Mouse (Mus musculus) mature B cell (primary cell): Measurements from ENCODE around the gene Gadd45gip1.

ENCODE experiments used
- in situ Hi-C: fragments of 300-500 bp; cut with MboI; formaldehyde crosslinking; loops from 2 replicates; pipeline ENCODE4 v1.14.3; 2019

Gene Gadd45gip1

DNA sequence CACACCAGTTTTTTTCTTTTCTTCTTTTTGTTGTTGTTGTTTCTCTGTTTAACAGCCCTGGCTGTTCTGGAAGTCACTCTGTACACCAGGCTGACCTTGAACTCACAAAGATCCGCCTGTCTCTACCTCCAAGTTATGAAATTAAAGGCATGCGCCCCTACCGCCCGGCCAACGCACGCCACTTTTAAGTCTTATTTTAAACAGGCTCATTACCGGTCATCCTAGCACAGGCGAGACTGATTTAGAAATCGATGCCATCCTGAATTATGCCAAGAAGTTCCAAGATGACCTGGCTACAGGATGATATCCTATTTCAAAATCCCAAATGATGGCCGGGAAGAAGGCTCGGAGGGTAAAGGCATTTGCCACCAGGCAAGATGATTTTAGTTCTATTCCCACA lies at the start of gene Gadd45gip1:
Gene Gadd45gip1, plus strand, starts transcription at position 33 of the 400 bp plus-strand sequence.
- in situ Hi-C loops: no loop called here

DNA sequence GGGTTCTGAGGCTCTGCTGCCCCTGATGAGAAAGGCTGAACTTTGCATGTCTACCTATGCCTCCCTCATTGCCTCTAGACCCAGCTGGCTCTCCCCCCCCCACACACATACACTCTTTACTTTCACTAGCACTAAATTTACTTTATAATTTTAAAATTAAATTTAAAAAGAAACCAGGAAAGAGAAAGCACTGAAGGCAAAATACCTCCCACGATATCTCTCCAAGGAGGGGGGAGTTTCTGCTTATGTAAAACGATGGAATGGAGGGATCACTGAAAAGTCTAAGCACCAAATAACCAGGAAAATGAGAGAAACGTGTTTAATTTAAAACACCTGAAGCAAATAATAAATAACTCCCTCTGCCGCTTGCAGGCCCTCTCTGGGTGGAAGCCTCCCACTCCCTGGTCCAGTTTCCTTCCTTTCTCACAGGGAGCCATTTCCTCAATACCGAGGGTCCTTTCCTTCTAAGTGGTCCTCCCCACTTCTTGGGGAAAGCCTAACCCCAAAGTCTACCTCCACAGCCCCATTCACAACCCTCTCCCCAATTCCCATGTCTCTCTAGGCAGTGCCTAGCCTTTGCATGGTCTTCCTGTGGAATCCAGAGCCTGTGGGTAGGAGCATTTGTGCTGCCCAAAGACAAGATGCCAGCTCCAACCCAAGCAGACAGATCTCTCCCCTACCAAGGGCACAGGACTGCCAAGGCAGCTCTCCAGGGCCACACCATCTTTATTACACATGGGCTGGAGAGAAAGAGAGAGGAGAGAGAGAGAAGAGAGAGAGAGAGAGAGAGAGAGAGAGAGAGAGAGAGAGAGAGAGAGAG lies 49.4 kb upstream of the Gadd45gip1 start:
- in situ Hi-C loops: no loop called here

DNA sequence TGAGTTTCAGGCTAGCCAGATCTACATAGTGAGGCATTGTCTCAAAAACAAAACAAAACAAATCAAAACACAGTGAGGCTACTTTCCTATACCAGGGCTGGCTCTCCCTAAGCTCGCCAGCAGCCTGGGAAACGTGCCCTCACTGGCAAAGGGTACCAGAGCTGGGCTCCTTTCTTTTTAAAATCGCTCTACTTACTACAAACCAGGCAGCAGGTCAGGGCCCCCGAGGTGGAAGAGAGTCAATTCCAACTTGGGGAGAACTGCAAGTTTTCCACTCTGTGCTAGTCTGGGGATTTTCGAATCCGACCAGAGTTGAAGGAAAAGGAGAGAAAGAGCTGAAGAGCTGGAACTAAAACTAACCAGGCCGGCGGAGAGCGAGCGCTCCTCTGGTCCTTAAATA lies 48.6 kb upstream of the Gadd45gip1 start:
- in situ Hi-C loops: no loop called here

DNA sequence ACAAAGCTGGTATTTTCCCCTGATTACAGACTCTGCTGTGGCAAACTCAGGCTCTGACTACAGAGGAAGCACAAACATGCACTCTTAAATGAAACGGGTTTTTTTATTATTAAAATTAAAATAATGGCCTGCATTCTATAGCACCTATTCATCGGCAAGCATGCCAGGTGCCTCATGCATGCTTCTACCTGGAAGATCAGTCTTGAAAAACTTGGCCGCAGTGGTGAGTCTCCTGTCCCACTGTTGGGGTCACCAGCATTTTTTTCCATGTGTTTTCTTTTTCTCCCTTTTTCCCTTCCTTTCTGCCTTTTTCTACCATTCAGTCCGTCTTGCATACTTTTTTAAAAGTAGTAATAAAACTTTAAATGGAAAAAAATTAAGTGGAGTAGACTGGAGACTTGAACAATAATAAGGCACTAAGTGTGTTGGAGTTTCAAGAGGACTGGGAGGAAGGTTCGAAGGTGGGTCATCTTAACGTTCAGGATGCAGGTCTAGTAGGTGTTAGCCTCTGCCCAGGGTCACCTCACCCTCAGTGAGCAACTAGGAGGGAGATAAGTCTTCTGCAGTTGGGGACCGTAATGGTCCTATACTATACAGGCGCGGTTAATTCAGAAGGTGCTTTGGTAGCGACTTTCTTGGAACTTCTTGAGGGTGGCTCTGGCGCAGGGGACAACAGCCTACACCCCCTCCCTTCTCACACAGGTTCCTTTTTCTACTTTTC lies 48.0 kb upstream of the Gadd45gip1 start:
- in situ Hi-C loops: no loop called here

DNA sequence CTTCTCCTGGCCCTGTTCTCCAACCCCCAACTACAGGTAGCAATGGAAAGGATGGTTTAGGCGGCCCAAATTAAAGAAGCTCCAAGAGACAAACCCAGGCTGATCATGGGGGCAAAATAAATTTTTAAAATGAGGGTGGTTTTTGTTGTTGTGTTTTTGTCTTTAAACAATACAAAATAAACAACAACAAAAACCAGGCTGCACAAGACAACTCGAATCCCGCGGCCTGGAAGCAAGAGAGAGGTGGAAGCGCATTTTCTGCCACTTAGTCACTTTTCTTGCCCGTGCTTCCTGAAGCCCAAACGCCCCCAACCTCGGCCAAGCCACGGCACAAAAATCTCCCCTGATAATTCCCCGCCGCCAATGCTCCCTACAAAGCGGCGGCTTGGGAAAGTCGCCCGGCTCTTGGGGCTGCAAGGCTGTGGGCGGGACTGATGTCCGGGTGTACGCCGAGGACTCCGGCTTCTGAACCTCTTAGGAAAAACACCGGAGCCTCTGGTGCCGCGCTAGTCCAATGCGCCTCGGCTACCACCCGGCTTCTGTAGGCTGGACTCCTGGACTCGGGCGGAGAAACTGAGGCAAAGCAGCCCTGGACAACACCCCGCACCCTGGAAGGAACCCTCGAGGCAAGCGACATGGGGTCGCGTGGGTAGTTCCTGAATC lies 47.3 kb upstream of the Gadd45gip1 start:
- in situ Hi-C loops: no loop called here

DNA sequence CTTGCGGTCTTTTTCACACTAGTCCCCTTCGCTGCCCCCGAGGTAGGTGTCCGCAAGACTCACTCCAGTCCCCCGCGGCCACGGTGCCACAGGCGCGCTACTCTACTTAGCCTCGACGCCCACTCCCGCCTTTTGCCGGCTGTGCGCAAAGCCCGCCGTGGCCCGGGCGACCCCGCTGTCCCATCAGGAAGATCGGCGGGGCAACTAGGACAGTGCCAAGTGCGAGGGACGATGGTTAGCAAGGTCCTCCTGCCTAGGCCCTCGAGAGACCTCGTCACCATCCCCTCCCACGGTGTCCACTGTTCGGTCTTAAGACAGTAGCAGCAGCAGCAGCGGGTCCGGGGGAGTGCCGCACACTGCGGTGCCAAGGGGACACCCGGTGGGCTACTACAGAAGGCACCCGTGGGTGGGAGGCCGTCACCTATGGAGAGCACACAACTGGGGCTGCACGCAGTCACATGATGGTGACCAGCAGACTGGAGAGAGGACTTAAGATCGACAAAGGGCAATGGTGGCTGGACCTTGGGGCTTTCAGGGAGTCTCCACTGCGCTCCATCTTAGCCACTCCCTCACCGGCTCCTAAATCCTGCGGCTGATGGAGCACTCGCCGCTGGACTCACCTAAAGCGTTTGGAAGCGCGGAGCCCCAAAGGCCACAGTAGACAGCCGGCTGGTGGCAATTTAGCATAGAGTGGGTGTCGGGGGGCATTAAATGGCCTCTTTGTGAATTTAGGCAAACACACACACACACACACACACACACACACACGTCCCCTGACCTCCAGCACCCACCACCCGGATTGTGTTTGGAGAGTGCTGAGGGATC lies 46.4 kb upstream of the Gadd45gip1 start:
- in situ Hi-C loops: no loop called here

DNA sequence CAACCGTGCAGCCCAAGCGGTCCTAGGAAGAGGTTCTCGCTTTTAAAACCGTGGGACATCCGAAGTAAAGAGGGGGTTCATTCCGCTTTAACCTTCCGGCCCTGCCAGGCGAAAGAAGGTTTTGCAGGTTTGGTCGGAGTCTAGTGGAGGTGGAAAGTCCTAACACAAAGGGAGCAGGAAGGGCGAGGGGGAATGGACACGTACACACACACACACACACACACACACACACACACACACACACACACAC lies 45.9 kb upstream of the Gadd45gip1 start:
- in situ Hi-C loops: no loop called here

DNA sequence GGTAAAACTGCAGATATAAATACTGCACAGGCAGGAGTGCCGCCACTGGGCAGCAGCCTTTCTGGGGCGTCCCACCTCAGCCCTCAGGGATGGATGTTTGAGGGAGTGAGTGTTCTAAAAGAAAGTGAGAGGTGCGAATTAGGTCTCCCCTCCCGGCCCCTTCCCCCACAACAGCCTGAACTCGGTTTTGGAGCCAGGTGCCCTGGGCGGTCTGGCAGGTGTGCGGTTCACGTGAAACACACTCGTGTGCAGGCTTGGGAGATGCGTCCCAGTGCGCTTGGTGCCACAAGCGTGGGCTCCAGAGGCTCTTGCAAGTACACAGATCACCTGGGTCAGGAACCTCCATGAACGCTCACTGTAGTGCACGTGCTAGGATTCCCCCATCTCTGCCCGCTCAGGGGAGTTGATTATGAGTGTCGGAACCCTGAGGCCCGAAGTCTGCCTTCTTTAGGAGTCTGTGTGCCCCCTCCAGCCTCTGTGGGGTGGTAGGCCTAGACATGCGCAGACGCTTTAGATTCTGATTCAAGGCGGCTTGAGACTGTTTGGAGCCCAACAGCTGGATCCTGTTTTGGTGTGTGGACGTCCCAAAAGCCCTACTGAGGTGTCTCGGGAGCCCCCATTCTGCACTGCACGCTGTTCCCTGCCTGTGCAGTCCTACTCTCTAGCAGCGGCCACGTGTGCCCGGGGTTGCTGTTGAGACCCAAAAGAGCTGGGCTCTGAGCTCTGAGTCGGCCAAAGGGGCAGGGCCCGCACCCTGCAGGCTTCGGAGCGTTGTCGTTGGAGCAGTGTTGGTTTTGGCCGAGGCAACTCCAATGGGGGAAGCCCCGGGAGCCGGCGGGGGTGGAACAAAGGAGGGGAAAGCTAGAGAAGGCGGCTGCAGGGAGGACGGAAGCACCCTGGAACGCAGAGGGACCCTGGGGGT lies 45.3 kb upstream of the Gadd45gip1 start:
- in situ Hi-C loops: no loop called here

DNA sequence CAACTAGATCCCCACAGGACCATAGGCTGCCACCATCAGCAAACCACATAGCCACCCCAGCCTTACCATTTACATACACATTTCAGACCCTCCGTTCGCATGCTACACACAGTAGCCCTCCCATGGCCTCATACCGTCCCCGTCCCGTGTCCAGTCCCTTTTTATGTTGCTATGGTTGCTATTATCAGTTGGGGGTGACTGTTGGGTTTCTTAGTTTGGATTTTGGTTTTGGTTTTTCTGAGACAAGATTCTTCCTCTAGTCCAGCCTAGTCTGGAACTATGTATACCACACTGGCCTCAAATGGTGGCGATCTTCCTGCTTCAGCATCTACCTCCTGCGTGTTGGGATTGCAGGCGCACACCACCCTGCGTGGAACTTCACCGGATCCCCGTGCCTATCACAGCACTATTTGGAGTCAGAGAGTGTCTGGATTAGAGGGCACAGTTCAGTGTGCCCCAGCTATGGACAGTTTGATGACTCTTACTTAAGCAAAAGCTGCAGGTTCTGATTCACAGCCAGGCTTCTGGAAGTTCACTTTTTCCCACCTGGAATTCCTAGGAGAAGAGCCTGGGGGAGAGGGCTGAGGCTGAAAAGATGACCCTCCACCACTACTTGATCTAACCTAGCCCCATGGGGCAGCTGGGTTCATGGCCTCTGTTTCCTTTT lies 44.4 kb upstream of the Gadd45gip1 start:
- in situ Hi-C loops: no loop called here

DNA sequence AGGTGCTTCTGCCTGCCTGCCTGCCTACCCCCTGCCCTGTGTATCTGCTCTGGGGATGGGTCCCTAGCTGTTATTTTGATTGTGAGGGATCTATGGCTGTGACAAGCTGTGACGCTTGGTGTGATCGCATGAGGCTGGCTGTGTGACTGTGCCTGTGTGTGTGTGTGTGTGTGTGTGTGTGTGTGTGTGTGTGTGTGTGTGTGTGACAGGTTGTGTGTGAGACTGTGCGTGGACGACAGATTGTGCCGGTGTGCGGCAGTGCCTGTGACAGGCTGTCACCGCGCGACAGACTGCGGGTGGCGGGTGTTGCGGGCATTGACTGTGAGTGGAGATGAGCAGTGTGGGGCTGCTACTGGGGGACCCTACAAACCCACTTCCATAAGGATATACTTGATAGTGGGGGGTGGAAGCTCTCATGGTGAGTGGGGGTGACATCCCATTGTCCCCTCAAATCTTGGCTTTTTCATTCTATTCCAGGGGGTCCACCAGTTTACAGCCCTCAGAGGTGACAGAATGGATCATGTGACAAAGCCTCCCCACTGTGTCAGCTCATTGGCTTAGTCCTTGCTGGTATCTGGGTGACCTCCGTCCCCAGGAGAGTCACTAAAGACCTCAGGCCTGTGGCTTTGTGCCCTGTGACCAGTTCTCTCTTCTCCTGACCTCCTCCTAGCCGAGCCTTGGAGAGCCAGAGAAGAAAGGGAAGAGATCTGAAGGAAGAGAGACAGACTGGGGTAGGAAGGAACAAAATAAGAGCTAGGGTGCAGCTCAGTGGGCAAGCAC lies 43.6 kb upstream of the Gadd45gip1 start:
- in situ Hi-C loops: no loop called here

DNA sequence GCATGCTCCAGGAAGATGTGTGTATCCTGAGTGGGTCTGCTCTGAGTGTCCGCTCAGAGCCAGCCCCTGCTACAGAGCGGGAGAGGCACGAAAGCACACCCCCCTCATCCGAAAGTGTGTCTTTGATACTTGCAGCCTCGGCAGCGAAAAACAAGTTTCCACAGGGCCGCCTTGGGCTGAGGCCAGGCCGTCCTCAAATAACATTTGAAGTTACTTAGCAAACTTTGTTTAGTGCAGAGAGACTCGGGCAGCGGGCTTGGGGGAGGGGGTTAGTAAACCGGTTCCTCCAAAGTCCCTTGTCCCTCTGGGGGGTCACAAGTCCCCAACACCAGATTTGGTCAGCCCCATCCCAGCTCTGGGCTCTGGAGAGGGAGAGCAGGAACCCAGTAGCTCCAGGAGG lies 42.4 kb upstream of the Gadd45gip1 start:
- in situ Hi-C loops: no loop called here

DNA sequence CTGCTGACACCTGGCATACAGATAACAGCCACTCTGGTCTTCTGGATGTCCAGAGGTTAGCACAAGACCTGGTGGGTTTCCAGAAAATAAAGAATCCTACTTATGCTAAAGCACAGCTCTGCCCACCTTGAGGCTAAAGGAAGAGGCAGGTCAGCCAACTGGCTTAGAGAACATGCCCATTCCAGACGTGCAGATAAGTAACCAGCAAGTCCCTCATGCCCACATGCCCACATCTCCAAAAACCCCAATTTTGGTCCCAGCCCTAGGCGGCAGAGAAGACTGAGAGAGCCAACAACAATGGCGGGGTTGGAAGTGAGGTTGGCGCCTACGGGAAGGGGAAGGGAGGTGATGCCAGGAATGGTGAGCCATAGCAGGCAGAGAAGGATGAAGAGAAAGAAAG lies 42.0 kb upstream of the Gadd45gip1 start:
- in situ Hi-C loops: no loop called here

DNA sequence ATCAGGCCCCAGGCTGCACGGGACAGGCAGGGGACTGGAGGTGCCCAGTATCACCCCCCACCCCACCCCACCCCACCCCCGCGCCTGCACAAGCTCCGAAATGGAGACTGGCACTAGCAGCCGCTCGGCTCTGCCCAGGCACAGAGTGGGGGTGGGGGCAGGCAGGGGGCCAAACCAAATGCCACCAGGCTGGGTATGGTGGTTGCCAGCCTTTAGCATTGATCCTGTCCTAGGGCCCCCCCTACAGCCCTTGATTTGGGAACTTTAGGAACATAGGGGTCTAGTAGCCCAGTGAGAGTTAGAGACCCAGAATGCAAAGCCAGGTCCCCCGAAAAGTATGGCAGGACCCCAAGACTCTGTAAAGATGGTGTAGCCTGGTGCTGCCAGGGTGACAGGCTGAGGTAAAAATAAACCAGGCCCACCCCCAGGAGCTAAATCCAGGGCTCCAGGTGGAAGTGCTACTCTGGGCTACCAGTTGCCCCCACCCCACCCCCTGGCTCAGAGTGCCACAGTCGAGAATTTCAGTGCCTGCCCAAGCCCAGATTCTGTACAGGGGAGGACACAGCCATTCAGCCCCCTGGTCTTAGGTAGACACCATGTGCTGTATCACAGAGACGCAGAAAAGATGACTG lies 41.4 kb upstream of the Gadd45gip1 start:
- in situ Hi-C loops: no loop called here

DNA sequence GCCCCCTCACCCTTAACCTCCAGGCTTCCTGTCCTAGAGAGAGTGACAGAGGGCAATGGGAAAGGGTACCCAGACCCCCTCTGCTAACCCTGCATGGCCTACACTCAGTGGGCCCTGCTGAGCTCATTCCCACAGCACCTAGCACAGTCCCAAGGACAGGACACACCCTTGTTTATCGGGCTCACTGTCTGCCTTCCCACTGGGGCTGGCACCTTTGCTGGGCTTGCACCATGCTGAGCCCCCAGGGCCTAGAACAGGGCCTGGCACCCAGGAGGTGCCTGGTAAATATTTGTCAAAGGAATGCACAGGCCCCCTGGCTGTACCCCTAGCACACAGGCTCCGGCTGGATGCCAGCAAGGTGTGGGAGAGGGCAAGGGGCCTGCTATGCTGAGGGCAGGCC lies 40.8 kb upstream of the Gadd45gip1 start:
- in situ Hi-C loops: no loop called here

DNA sequence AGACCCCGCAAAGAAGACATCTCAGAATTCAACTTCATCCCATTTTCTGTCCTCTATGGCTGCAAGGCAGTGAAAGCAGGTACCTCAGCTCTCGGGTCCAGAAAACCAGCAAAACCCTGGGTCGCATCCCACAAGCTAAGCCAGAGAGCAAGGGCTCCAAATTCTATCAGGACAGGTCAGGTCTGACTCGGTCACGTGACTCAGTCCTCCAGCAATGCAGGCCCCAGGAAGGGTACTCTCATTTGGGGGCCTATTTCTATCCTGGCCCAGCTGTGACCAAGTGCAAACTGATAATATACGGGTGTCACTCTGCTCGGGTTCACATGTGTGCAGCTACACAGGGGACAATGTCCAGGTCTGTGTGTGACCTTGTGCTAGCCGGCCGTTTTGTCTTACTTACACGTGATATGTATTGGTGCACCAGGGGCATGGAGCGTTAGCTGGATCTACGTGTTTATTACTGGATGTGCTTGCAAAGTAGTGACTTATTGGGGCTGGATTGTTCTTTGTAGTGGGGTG lies 38.8 kb upstream of the Gadd45gip1 start:
- in situ Hi-C loops: no loop called here

DNA sequence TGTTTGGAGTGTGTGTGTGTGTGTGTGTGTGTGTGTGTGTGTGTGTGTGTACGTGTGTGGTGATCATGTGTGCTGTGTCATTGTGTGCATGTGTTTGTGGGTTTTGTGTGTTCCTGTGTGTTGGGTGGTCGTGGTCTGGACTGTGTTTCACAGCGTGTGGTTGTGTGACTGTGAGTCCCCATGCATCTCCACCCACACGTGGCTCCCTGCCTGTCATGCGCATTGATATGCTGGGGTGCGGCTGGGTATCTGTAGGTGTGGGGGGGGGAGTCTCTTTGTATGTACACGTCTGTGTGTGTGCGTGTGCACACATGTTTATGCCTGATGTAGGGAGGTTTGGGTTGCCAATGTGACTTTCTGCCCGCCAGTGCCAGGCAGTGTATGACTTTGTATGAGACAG lies 38.2 kb upstream of the Gadd45gip1 start:
- in situ Hi-C loops: no loop called here

DNA sequence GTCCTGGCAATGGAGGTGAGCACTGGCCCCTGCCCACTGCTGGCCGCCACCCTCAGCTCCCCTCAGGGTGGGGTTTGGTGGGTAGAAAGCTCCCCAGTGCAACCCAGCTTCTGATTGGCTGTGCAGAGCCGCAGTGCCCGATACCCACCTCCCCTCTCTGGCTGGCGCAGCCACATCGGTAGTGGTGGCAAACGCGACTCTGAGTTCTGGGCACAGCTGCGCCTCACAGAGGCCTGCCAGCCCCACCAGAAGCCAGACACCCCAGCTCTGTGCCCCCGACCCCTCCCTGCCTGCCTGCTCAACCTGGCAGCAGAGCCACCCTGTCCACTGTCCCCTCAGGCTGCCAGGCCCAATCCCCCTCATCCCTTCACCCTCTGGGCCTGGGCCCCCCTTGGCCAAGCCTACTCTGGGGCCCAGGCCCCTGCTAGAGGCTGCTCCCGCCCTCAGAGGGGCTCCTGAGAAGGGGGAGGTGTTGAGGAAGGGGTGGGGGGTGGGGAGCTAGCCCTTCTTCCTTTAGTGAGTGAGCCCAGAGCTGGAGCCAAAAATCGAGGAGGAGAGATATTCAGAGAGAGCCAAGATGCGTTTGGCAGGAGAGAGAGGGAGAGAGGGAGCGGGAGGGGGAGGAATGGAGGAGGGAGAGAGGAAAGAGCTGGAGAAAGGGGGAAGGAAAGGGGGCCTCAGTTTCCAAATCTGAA lies 37.4 kb upstream of the Gadd45gip1 start:
- in situ Hi-C loops: no loop called here

DNA sequence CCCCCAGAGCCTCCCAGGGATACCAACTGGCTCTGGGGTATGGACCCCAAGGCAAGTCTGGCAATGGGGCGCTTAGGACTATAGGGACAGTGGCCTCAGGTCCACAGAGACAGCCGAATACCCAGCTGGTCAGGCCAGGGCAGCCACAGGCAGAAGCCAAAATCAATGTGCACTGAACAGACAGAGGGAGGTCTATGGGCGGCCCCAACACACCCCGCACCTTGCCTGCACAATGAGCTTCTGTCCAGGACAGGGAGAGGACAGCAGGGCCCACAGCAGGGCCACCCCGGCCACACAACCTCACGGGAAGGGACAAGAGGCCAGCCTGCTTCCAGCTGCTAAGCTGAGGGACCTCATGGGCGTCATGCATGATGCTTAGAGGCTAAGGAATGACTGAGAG lies 36.8 kb upstream of the Gadd45gip1 start:
- in situ Hi-C loops: no loop called here
